Mouse (Mus musculus): ENCODE measurements around the gene Esr1.

Gene Esr1

GRCm38 (mm10) chr10:4971586-4971985, 360.2 kb downstream of the Esr1 start:
- DNase-seq (ENCODE audit: inconsistent age in 2 of 2, low spot score in 1 of 2): peak in 1 of 2 experiments; percentile 81

- DNase-seq (ENCODE audit: inconsistent age in 2 of 2, low spot score in 1 of 2): peak in 1 of 2 experiments; percentile 59
Measured at GRCm38 (mm10) chr10:4972026-4972425, 360.6 kb downstream of the Esr1 start.

GRCm38 (mm10) chr10:4974246-4974645, 362.9 kb downstream of the Esr1 start:
- peak in 1 of 2 experiments; percentile 81 for DNase-seq (ENCODE audit: inconsistent age in 2 of 2, low spot score in 1 of 2)

- no peak for DNase-seq (ENCODE audit: inconsistent age in 2 of 2, low spot score in 1 of 2)
Measured at GRCm38 (mm10) chr10:4976557-4976956, 365.2 kb downstream of the Esr1 start.

- no peak for DNase-seq (ENCODE audit: inconsistent age in 2 of 2, low spot score in 1 of 2)
Measured at GRCm38 (mm10) chr10:4977374-4977773, 366.0 kb downstream of the Esr1 start.

GRCm38 (mm10) chr10:4983919-4984318, 372.5 kb downstream of the Esr1 start:
- DNase-seq (ENCODE audit: inconsistent age in 2 of 2, low spot score in 1 of 2): peak in 1 of 2 experiments; percentile 49

GRCm38 (mm10) chr10:4993802-4994201, 382.4 kb downstream of the Esr1 start:
- peak in 1 of 2 experiments; percentile 62 for DNase-seq (ENCODE audit: inconsistent age in 2 of 2, low spot score in 1 of 2)

- no peak for DNase-seq (ENCODE audit: inconsistent age in 2 of 2, low spot score in 1 of 2)
Measured at GRCm38 (mm10) chr10:4996592-4996991, 385.2 kb downstream of the Esr1 start.

GRCm38 (mm10) chr10:5008795-5009366, 397.5 kb downstream of the Esr1 start:
- DNase-seq (ENCODE audit: inconsistent age in 2 of 2, low spot score in 1 of 2): no peak

GRCm38 (mm10) chr10:5012004-5012403, 400.6 kb downstream of the Esr1 start:
- DNase-seq (ENCODE audit: inconsistent age in 2 of 2, low spot score in 1 of 2): no peak

GRCm38 (mm10) chr10:5014976-5015375, 403.6 kb downstream of the Esr1 start:
- DNase-seq (ENCODE audit: inconsistent age in 2 of 2, low spot score in 1 of 2): no peak

- no peak for DNase-seq (ENCODE audit: inconsistent age in 2 of 2, low spot score in 1 of 2)
Measured at GRCm38 (mm10) chr10:5017148-5017547, 405.8 kb downstream of the Esr1 start.

- no peak for DNase-seq (ENCODE audit: inconsistent age in 2 of 2, low spot score in 1 of 2)
Measured at GRCm38 (mm10) chr10:5025906-5026305, 414.5 kb downstream of the Esr1 start.

- no peak for DNase-seq (ENCODE audit: inconsistent age in 2 of 2, low spot score in 1 of 2)
Measured at GRCm38 (mm10) chr10:5027208-5027607, 415.8 kb downstream of the Esr1 start.

- DNase-seq (ENCODE audit: inconsistent age in 2 of 2, low spot score in 1 of 2): no peak
Measured at GRCm38 (mm10) chr10:5028301-5028700, 416.9 kb downstream of the Esr1 start.

GRCm38 (mm10) chr10:5029161-5029560, 417.8 kb downstream of the Esr1 start:
- no peak for DNase-seq (ENCODE audit: inconsistent age in 2 of 2, low spot score in 1 of 2)

- no peak for DNase-seq (ENCODE audit: inconsistent age in 2 of 2, low spot score in 1 of 2)
Measured at GRCm38 (mm10) chr10:5029883-5030282, 418.5 kb downstream of the Esr1 start.

GRCm38 (mm10) chr10:5032192-5033048, 421.0 kb downstream of the Esr1 start:
- no peak for DNase-seq (ENCODE audit: inconsistent age in 2 of 2, low spot score in 1 of 2)

- DNase-seq (ENCODE audit: inconsistent age in 2 of 2, low spot score in 1 of 2): no peak
Measured at GRCm38 (mm10) chr10:5041254-5041653, 429.9 kb downstream of the Esr1 start.

- peak in 1 of 2 experiments; percentile 28 for DNase-seq (ENCODE audit: inconsistent age in 2 of 2, low spot score in 1 of 2)
Measured at GRCm38 (mm10) chr10:5044481-5044880, 433.1 kb downstream of the Esr1 start.

GRCm38 (mm10) chr10:5045213-5045612, 433.8 kb downstream of the Esr1 start:
- DNase-seq (ENCODE audit: inconsistent age in 2 of 2, low spot score in 1 of 2): no peak

- no peak for DNase-seq (ENCODE audit: inconsistent age in 2 of 2, low spot score in 1 of 2)
Measured at GRCm38 (mm10) chr10:5045671-5046070, 434.3 kb downstream of the Esr1 start.

Data from adrenal gland, adult (tissue).